Mouse (Mus musculus): Measurements from ENCODE around the gene Mtch1. TPM values are rescaled to one million over a fixed set of nuclear protein-coding genes. Genes with fewer than 3 reads are reported as not detected.

Mtch1 gene
- polyA plus RNA-seq, 1 experiment: 134 TPM

GRCm38 (mm10) chr17:29303856-29304255 lies 43.9 kb downstream of the Mtch1 start:
- Histone ChIP-seq H3K27ac (ENCODE audit: insufficient read depth, low read length) (no peak overlapping the region), H3K9me3 (replicated peaks; ENCODE audit: control insufficient read depth, insufficient read depth, low read length, poor library complexity, severe bottlenecking) (no peaks in the 10 kb centered on the region), H3K27me3 (ENCODE audit: control insufficient read depth, insufficient read depth, low read length, poor library complexity, severe bottlenecking) (no peaks in the 10 kb centered on the region), H3K9ac (ENCODE audit: low read depth, poor library complexity, severe bottlenecking) (no peak overlapping the region), H3K4me1 (ENCODE audit: control insufficient read depth, insufficient read depth, low read length) (no peaks in the 10 kb centered on the region), H3K36me3 (ENCODE audit: control insufficient read depth, insufficient read depth, low read length, poor library complexity, severe bottlenecking) (no peaks in the 10 kb centered on the region), H3K4me3 (ENCODE audit: low read depth, low read length) (no peak overlapping the region)
- no peak for TF ChIP-seq POLR2A (IDR thresholded peaks at IDR 0.05; ENCODE audit: insufficient read depth, low read length)
- TF ChIP-seq EP300 (IDR thresholded peaks at IDR 0.05; ENCODE audit: insufficient read depth, low read depth, low read length): no peak
- no peak for TF ChIP-seq CTCF (IDR thresholded peaks at IDR 0.05; ENCODE audit: low read depth, low read length)

- H3K27ac ChIP-seq (ENCODE audit: insufficient read depth, low read length): no peak overlapping the region
- no peak overlapping the region for H3K9ac ChIP-seq (ENCODE audit: low read depth, poor library complexity, severe bottlenecking)
- no peaks in the 10 kb centered on the region for H3K36me3 ChIP-seq (ENCODE audit: control insufficient read depth, insufficient read depth, low read length, poor library complexity, severe bottlenecking)
- no peaks in the 10 kb centered on the region for H3K4me1 ChIP-seq (ENCODE audit: control insufficient read depth, insufficient read depth, low read length)
- peak; percentile 4 for TF ChIP-seq CTCF (IDR thresholded peaks at IDR 0.05; ENCODE audit: low read depth, low read length)
- no peak for TF ChIP-seq POLR2A (IDR thresholded peaks at IDR 0.05; ENCODE audit: insufficient read depth, low read length)
- no peaks in the 10 kb centered on the region for H3K9me3 ChIP-seq (replicated peaks; ENCODE audit: control insufficient read depth, insufficient read depth, low read length, poor library complexity, severe bottlenecking)
- H3K4me3 ChIP-seq (ENCODE audit: low read depth, low read length): no peak overlapping the region
- no peaks in the 10 kb centered on the region for H3K27me3 ChIP-seq (ENCODE audit: control insufficient read depth, insufficient read depth, low read length, poor library complexity, severe bottlenecking)
These were observed 44.6 kb downstream of the Mtch1 start for GRCm38 (mm10) chr17:29303087-29303486.

GRCm38 (mm10) chr17:29302149-29302548 lies 45.6 kb downstream of the Mtch1 start:
- Histone ChIP-seq H3K27me3 (ENCODE audit: control insufficient read depth, insufficient read depth, low read length, poor library complexity, severe bottlenecking) (no peaks in the 10 kb centered on the region), H3K27ac (ENCODE audit: insufficient read depth, low read length) (no peak overlapping the region), H3K9ac (ENCODE audit: low read depth, poor library complexity, severe bottlenecking) (no peak overlapping the region), H3K36me3 (ENCODE audit: control insufficient read depth, insufficient read depth, low read length, poor library complexity, severe bottlenecking) (no peaks in the 10 kb centered on the region), H3K4me3 (ENCODE audit: low read depth, low read length) (no peak overlapping the region), H3K4me1 (ENCODE audit: control insufficient read depth, insufficient read depth, low read length) (no peaks in the 10 kb centered on the region), H3K9me3 (replicated peaks; ENCODE audit: control insufficient read depth, insufficient read depth, low read length, poor library complexity, severe bottlenecking) (no peaks in the 10 kb centered on the region)
- no peak for TF ChIP-seq CTCF (IDR thresholded peaks at IDR 0.05; ENCODE audit: low read depth, low read length)
- no peak for TF ChIP-seq EP300 (IDR thresholded peaks at IDR 0.05; ENCODE audit: insufficient read depth, low read depth, low read length)
- no peak for TF ChIP-seq POLR2A (IDR thresholded peaks at IDR 0.05; ENCODE audit: insufficient read depth, low read length)

GRCm38 (mm10) chr17:29301421-29301820 lies 46.3 kb downstream of the Mtch1 start:
- Histone ChIP-seq H3K9ac (ENCODE audit: low read depth, poor library complexity, severe bottlenecking) (no peak overlapping the region), H3K4me3 (ENCODE audit: low read depth, low read length) (no peak overlapping the region), H3K27ac (ENCODE audit: insufficient read depth, low read length) (no peak overlapping the region), H3K27me3 (ENCODE audit: control insufficient read depth, insufficient read depth, low read length, poor library complexity, severe bottlenecking) (no peaks in the 10 kb centered on the region), H3K36me3 (ENCODE audit: control insufficient read depth, insufficient read depth, low read length, poor library complexity, severe bottlenecking) (no peaks in the 10 kb centered on the region), H3K4me1 (ENCODE audit: control insufficient read depth, insufficient read depth, low read length) (no peaks in the 10 kb centered on the region), H3K9me3 (replicated peaks; ENCODE audit: control insufficient read depth, insufficient read depth, low read length, poor library complexity, severe bottlenecking) (no peaks in the 10 kb centered on the region)
- no peak for TF ChIP-seq CTCF (IDR thresholded peaks at IDR 0.05; ENCODE audit: low read depth, low read length)
- TF ChIP-seq EP300 (IDR thresholded peaks at IDR 0.05; ENCODE audit: insufficient read depth, low read depth, low read length): no peak
- TF ChIP-seq POLR2A (IDR thresholded peaks at IDR 0.05; ENCODE audit: insufficient read depth, low read length): no peak

- H3K27me3 ChIP-seq (ENCODE audit: control insufficient read depth, insufficient read depth, low read length, poor library complexity, severe bottlenecking): no peaks in the 10 kb centered on the region
- no peak overlapping the region for H3K27ac ChIP-seq (ENCODE audit: insufficient read depth, low read length)
- H3K9me3 ChIP-seq (replicated peaks; ENCODE audit: control insufficient read depth, insufficient read depth, low read length, poor library complexity, severe bottlenecking): no peaks in the 10 kb centered on the region
- TF ChIP-seq CTCF (IDR thresholded peaks at IDR 0.05; ENCODE audit: low read depth, low read length) (no peak), EP300 (IDR thresholded peaks at IDR 0.05; ENCODE audit: insufficient read depth, low read depth, low read length) (no peak), POLR2A (IDR thresholded peaks at IDR 0.05; ENCODE audit: insufficient read depth, low read length) (no peak)
- no peaks in the 10 kb centered on the region for H3K4me1 ChIP-seq (ENCODE audit: control insufficient read depth, insufficient read depth, low read length)
- H3K4me3 ChIP-seq (ENCODE audit: low read depth, low read length): no peak overlapping the region
- no peak overlapping the region for H3K9ac ChIP-seq (ENCODE audit: low read depth, poor library complexity, severe bottlenecking)
- no peaks in the 10 kb centered on the region for H3K36me3 ChIP-seq (ENCODE audit: control insufficient read depth, insufficient read depth, low read length, poor library complexity, severe bottlenecking)
These were observed 46.8 kb downstream of the Mtch1 start for GRCm38 (mm10) chr17:29300926-29301325.

- H3K36me3 ChIP-seq (ENCODE audit: control insufficient read depth, insufficient read depth, low read length, poor library complexity, severe bottlenecking): no peaks in the 10 kb centered on the region
- no peaks in the 10 kb centered on the region for H3K27me3 ChIP-seq (ENCODE audit: control insufficient read depth, insufficient read depth, low read length, poor library complexity, severe bottlenecking)
- no peaks in the 10 kb centered on the region for H3K4me1 ChIP-seq (ENCODE audit: control insufficient read depth, insufficient read depth, low read length)
These were observed 48.5 kb downstream of the Mtch1 start for GRCm38 (mm10) chr17:29299282-29299681.

More at GRCm38 (mm10) chr17:29299282-29299681, 48.5 kb downstream of the Mtch1 start:
- Histone ChIP-seq H3K27ac (ENCODE audit: insufficient read depth, low read length) (no peak overlapping the region), H3K9me3 (replicated peaks; ENCODE audit: control insufficient read depth, insufficient read depth, low read length, poor library complexity, severe bottlenecking) (no peaks in the 10 kb centered on the region), H3K9ac (ENCODE audit: low read depth, poor library complexity, severe bottlenecking) (no peak overlapping the region), H3K4me3 (ENCODE audit: low read depth, low read length) (no peak overlapping the region)
- TF ChIP-seq POLR2A (IDR thresholded peaks at IDR 0.05; ENCODE audit: insufficient read depth, low read length) (no peak), EP300 (IDR thresholded peaks at IDR 0.05; ENCODE audit: insufficient read depth, low read depth, low read length) (no peak), CTCF (IDR thresholded peaks at IDR 0.05; ENCODE audit: low read depth, low read length) (no peak)
